Mouse (Mus musculus) embryonic facial prominence, embryonic 11.5 days (tissue): ENCODE measurements at regions not wholly inside any gene's neighbourhood (a gene's known extent, or its start where the extent isn't known, plus 50 kb on each side); places are given as distances from the start of the nearest gene placed in this dataset.

Experiments
- ATAC-seq: fragments of 200-750 bp; cut with Nextera tagmentation; replicated peaks from 2 replicates; pipeline ENCODE4 v1.8.0; 2017; ENCODE audit warnings: low read depth; ENCODE audit not compliant: insufficient number of reproducible peaks, low FRiP score, low TSS enrichment
- DNase-seq: peaks from one replicate; pipeline ENCODE4 v3.0.0-alpha.2; 2015; ENCODE audit warnings: low spot score
- H3K27ac ChIP-seq: fragments of 300-500 bp; sonication (generic); replicated peaks from 2 replicates; pipeline ENCODE4 v1.5.1; 2014; ENCODE audit warnings: mild to moderate bottlenecking, low read depth, low read length, control low read depth
- H3K27me3 ChIP-seq: fragments of 300-500 bp; sonication (generic); 2 replicates; pipeline ENCODE4 v1.6.1; 2014; ENCODE audit warnings: mild to moderate bottlenecking, low read length, moderate library complexity, mixed read lengths; ENCODE audit not compliant: control insufficient read depth, insufficient read depth
- H3K36me3 ChIP-seq: fragments of 300-500 bp; sonication (generic); replicated peaks from 2 replicates; pipeline ENCODE4 v1.6.1; 2014; ENCODE audit warnings: low read depth, mild to moderate bottlenecking, low read length, moderate library complexity, mixed read lengths; ENCODE audit not compliant: control insufficient read depth, insufficient read depth
- H3K4me1 ChIP-seq: fragments of 300-500 bp; sonication (generic); 2 replicates; pipeline ENCODE4 v1.6.1; 2014; ENCODE audit warnings: low read length, mixed read lengths; ENCODE audit not compliant: control insufficient read depth, insufficient read depth
- H3K4me2 ChIP-seq: fragments of 300-500 bp; sonication (generic); 2 replicates; pipeline ENCODE4 v1.6.1; 2014; ENCODE audit warnings: low read depth, mild to moderate bottlenecking, control low read depth, low read length, moderate library complexity
- H3K4me3 ChIP-seq: fragments of 300-500 bp; sonication (generic); 2 replicates; pipeline ENCODE4 v1.5.1; 2014; ENCODE audit warnings: low read depth, low read length, control low read depth
- H3K9ac ChIP-seq: fragments of 300-500 bp; sonication (generic); replicated peaks from 2 replicates; pipeline ENCODE4 v1.6.1; 2014; ENCODE audit warnings: mild to moderate bottlenecking, control low read depth, low read length
- H3K9me3 ChIP-seq: fragments of 300-500 bp; sonication (generic); replicated peaks from 2 replicates; pipeline ENCODE4 v1.6.1; 2016; ENCODE audit warnings: mild to moderate bottlenecking, low read length, inconsistent platforms, mixed read lengths; ENCODE audit not compliant: control insufficient read depth
- WGBS: fragments of 180-500 bp; shearing (Covaris S2); extraction: QIAGEN DNeasy Blood & Tissue Kit; methylation state at CpG from one replicate; pipeline ENCODE4 v1.1.7; 2014; 5-methylcytosine and 5-hydroxymethylcytosine counted together

- 40% methylated on average over 3 of the region's 3 CpGs for WGBS
- peaks cover 3% of the 10 kb centered on the region for H3K4me1 ChIP-seq
- H3K4me3 ChIP-seq: no peak overlapping the region
- H3K27me3 ChIP-seq: no peaks in the 10 kb centered on the region
- ATAC-seq (no peak), DNase-seq (no peak)
- no peaks in the 10 kb centered on the region for H3K9me3 ChIP-seq
- no peaks in the 10 kb centered on the region for H3K36me3 ChIP-seq
- H3K9ac ChIP-seq: no peak overlapping the region
- H3K4me2 ChIP-seq: no peak overlapping the region
- no peak overlapping the region for H3K27ac ChIP-seq
Measured at GRCm38 (mm10) chr2:38420498-38420897, 81.4 kb downstream of the Lhx2 start.

GRCm38 (mm10) chr2:38422406-38422805 lies 83.3 kb downstream of the Lhx2 start:
- H3K4me1 ChIP-seq: peaks cover 3% of the 10 kb centered on the region
- WGBS: 86% methylated on average over 3 of the region's 3 CpGs

GRCm38 (mm10) chr2:38423886-38424277 lies 84.8 kb downstream of the Lhx2 start:
- H3K27me3 ChIP-seq: no peaks in the 10 kb centered on the region
- peaks cover 3% of the 10 kb centered on the region for H3K4me1 ChIP-seq
- DNase-seq (no peak), ATAC-seq (no peak)
- 21% methylated on average over 7 of the region's 7 CpGs for WGBS
- H3K9me3 ChIP-seq: no peaks in the 10 kb centered on the region
- H3K4me2 ChIP-seq: peak overlapping the region; percentile 43
- H3K27ac ChIP-seq: peak overlapping the region; percentile 54; the same call in 1 of the 2 replicates
- peak overlapping the region; percentile 54 for H3K9ac ChIP-seq
- H3K36me3 ChIP-seq: no peaks in the 10 kb centered on the region
- no peak overlapping the region for H3K4me3 ChIP-seq

More at GRCm38 (mm10) chr2:38422406-38422805, 83.3 kb downstream of the Lhx2 start:
- no peaks in the 10 kb centered on the region for H3K27me3 ChIP-seq
- no peak overlapping the region for H3K4me3 ChIP-seq
- DNase-seq (no peak), ATAC-seq (no peak)
- H3K36me3 ChIP-seq: no peaks in the 10 kb centered on the region
- H3K9me3 ChIP-seq: no peaks in the 10 kb centered on the region
- no peak overlapping the region for H3K9ac ChIP-seq
- H3K27ac ChIP-seq: no peak overlapping the region
- H3K4me2 ChIP-seq: no peak overlapping the region

- Histone ChIP-seq H3K4me1 (peaks cover 3% of the 10 kb centered on the region), H3K4me3 (no peak overlapping the region), H3K9me3 (no peaks in the 10 kb centered on the region), H3K9ac (peak overlapping the region; percentile 54), H3K27ac (peak overlapping the region; percentile 54), H3K4me2 (peak overlapping the region; percentile 43), H3K27me3 (no peaks in the 10 kb centered on the region), H3K36me3 (no peaks in the 10 kb centered on the region)
- peak; percentile 92 for ATAC-seq
- DNase-seq: peak; percentile 72
- WGBS: 2% methylated on average over 18 of the region's 22 CpGs
Measured at GRCm38 (mm10) chr2:38424278-38424931, 85.3 kb downstream of the Lhx2 start.

GRCm38 (mm10) chr2:38424976-38425375 lies 85.9 kb downstream of the Lhx2 start:
- H3K27me3 ChIP-seq: no peaks in the 10 kb centered on the region
- DNase-seq (peak; percentile 13), ATAC-seq (no peak; the same call in 1 of the 2 replicates)
- no peak overlapping the region for H3K4me3 ChIP-seq
- peak overlapping the region; percentile 54; the same call in 1 of the 2 replicates for H3K9ac ChIP-seq
- H3K4me1 ChIP-seq: peaks cover 3% of the 10 kb centered on the region
- H3K4me2 ChIP-seq: peak overlapping the region; percentile 43; the same call in 1 of the 2 replicates
- no peaks in the 10 kb centered on the region for H3K9me3 ChIP-seq
- 21% methylated on average over 9 of the region's 9 CpGs for WGBS
- no peaks in the 10 kb centered on the region for H3K36me3 ChIP-seq
- peak overlapping the region; percentile 54 for H3K27ac ChIP-seq

- Histone ChIP-seq H3K9ac (no peak overlapping the region), H3K4me2 (no peak overlapping the region), H3K4me3 (no peak overlapping the region), H3K4me1 (0 out of 2 replicates have a peak, but pooled peaks cover 3% of the 10 kb centered on the region), H3K27ac (no peak overlapping the region), H3K36me3 (no peaks in the 10 kb centered on the region), H3K9me3 (no peaks in the 10 kb centered on the region), H3K27me3 (no peaks in the 10 kb centered on the region)
- DNase-seq (peak; percentile 84), ATAC-seq (no peak)
- 37% methylated on average over 6 of the region's 6 CpGs for WGBS
Measured at GRCm38 (mm10) chr2:38429752-38430378, 81.6 kb upstream of the Nek6 start.

GRCm38 (mm10) chr2:38431546-38431945 lies 79.9 kb upstream of the Nek6 start:
- no peak overlapping the region for H3K27ac ChIP-seq
- H3K36me3 ChIP-seq: no peaks in the 10 kb centered on the region
- ATAC-seq (no peak), DNase-seq (no peak)
- WGBS: 60% methylated on average over 5 of the region's 5 CpGs
- H3K4me1 ChIP-seq: no peaks in the 10 kb centered on the region
- H3K4me2 ChIP-seq: no peak overlapping the region
- no peaks in the 10 kb centered on the region for H3K27me3 ChIP-seq
- no peak overlapping the region for H3K4me3 ChIP-seq
- no peaks in the 10 kb centered on the region for H3K9me3 ChIP-seq
- no peak overlapping the region for H3K9ac ChIP-seq

- ATAC-seq: no peak
- no peak overlapping the region for H3K27ac ChIP-seq
- no peak overlapping the region for H3K9ac ChIP-seq
- no peaks in the 10 kb centered on the region for H3K27me3 ChIP-seq
- no peaks in the 10 kb centered on the region for H3K4me1 ChIP-seq
- H3K9me3 ChIP-seq: no peaks in the 10 kb centered on the region
- no peak overlapping the region for H3K4me2 ChIP-seq
- no peak overlapping the region for H3K4me3 ChIP-seq
- peak; percentile 52 for DNase-seq
- H3K36me3 ChIP-seq: no peaks in the 10 kb centered on the region; the same call in 1 of the 2 replicates
- 19% methylated on average over 3 of the region's 3 CpGs for WGBS
Measured at GRCm38 (mm10) chr2:38433736-38434135, 77.7 kb upstream of the Nek6 start.
